Mouse (Mus musculus): Measurements from ENCODE around the gene Peli2. TPM values are rescaled to one million over a fixed set of nuclear protein-coding genes. Genes with fewer than 3 reads are reported as not detected.

Gene Peli2
- polyA plus RNA-seq, 1 experiment from 2014 or later, result 5.9 TPM

GRCm38 (mm10) chr14:48302471-48303186 lies 182.0 kb downstream of the Peli2 start:
- H3K4me1 ChIP-seq (replicated peaks; ENCODE audit: control insufficient read depth, insufficient read depth), result no peaks in the 10 kb centered on the region
- ATAC-seq (ENCODE audit: low FRiP score, low TSS enrichment), result no peak
- H3K4me2 ChIP-seq (replicated peaks; ENCODE audit: low read depth), result no peak overlapping the region
- no peak overlapping the region for H3K4me3 ChIP-seq (ENCODE audit: low read depth, low read length)
- DNase-seq (ENCODE audit: low spot score), result no peak
- TF ChIP-seq CTCF (IDR thresholded peaks at IDR 0.05; ENCODE audit: low read depth) (no peak), EP300 (optimal IDR thresholded peaks at IDR 0.05) (no peak)
- H3K9ac ChIP-seq (ENCODE audit: low read length), result no peak overlapping the region
- no peaks in the 10 kb centered on the region for H3K9me3 ChIP-seq (ENCODE audit: control insufficient read depth, low read length)
- no peaks in the 10 kb centered on the region for H3K27me3 ChIP-seq (ENCODE audit: control insufficient read depth, insufficient read depth, low read length)
- H3K36me3 ChIP-seq (ENCODE audit: control insufficient read depth, insufficient read depth, low read length), result no peaks in the 10 kb centered on the region
- WGBS, result 62% methylated on average over 10 of the region's 10 CpGs
- H3K27ac ChIP-seq (replicated peaks), result no peak overlapping the region

GRCm38 (mm10) chr14:48303235-48303634 lies 182.6 kb downstream of the Peli2 start:
- WGBS, result 29% methylated on average over 6 of the region's 6 CpGs
- no peak for DNase-seq (ENCODE audit: low spot score)
- no peak overlapping the region for H3K27ac ChIP-seq (replicated peaks)

GRCm38 (mm10) chr14:48303841-48304240 lies 183.2 kb downstream of the Peli2 start:
- ATAC-seq (ENCODE audit: low FRiP score, low TSS enrichment) (no peak), DNase-seq (ENCODE audit: low spot score) (no peak)
- WGBS, result 92% methylated on average over 9 of the region's 9 CpGs
- H3K9ac ChIP-seq (ENCODE audit: low read length), result no peak overlapping the region
- H3K4me2 ChIP-seq (replicated peaks; ENCODE audit: low read depth), result no peak overlapping the region
- H3K36me3 ChIP-seq (ENCODE audit: control insufficient read depth, insufficient read depth, low read length), result no peaks in the 10 kb centered on the region
- no peaks in the 10 kb centered on the region for H3K4me1 ChIP-seq (replicated peaks; ENCODE audit: control insufficient read depth, insufficient read depth)
- no peaks in the 10 kb centered on the region for H3K27me3 ChIP-seq (ENCODE audit: control insufficient read depth, insufficient read depth, low read length)
- H3K4me3 ChIP-seq (ENCODE audit: low read depth, low read length), result no peak overlapping the region
- H3K27ac ChIP-seq (replicated peaks), result no peak overlapping the region
- H3K9me3 ChIP-seq (ENCODE audit: control insufficient read depth, low read length), result no peaks in the 10 kb centered on the region
- TF ChIP-seq CTCF (IDR thresholded peaks at IDR 0.05; ENCODE audit: low read depth) (no peak), EP300 (optimal IDR thresholded peaks at IDR 0.05) (no peak)

More at GRCm38 (mm10) chr14:48303235-48303634, 182.6 kb downstream of the Peli2 start:
- Histone ChIP-seq H3K27me3 (ENCODE audit: control insufficient read depth, insufficient read depth, low read length) (no peaks in the 10 kb centered on the region), H3K4me1 (replicated peaks; ENCODE audit: control insufficient read depth, insufficient read depth) (no peaks in the 10 kb centered on the region), H3K4me3 (ENCODE audit: low read depth, low read length) (no peak overlapping the region), H3K36me3 (ENCODE audit: control insufficient read depth, insufficient read depth, low read length) (no peaks in the 10 kb centered on the region), H3K9me3 (ENCODE audit: control insufficient read depth, low read length) (no peaks in the 10 kb centered on the region), H3K9ac (ENCODE audit: low read length) (no peak overlapping the region), H3K4me2 (replicated peaks; ENCODE audit: low read depth) (no peak overlapping the region)
- no peak for ATAC-seq (ENCODE audit: low FRiP score, low TSS enrichment)
- no peak for TF ChIP-seq EP300 (optimal IDR thresholded peaks at IDR 0.05)
- TF ChIP-seq CTCF (IDR thresholded peaks at IDR 0.05; ENCODE audit: low read depth), result no peak

- no peak overlapping the region for H3K27ac ChIP-seq (replicated peaks)
- no peak overlapping the region for H3K9ac ChIP-seq (ENCODE audit: low read length)
- no peaks in the 10 kb centered on the region for H3K4me1 ChIP-seq (replicated peaks; ENCODE audit: control insufficient read depth, insufficient read depth)
- WGBS, result 61% methylated on average over 3 of the region's 3 CpGs
- no peaks in the 10 kb centered on the region for H3K27me3 ChIP-seq (ENCODE audit: control insufficient read depth, insufficient read depth, low read length)
- H3K4me2 ChIP-seq (replicated peaks; ENCODE audit: low read depth), result no peak overlapping the region
- H3K36me3 ChIP-seq (ENCODE audit: control insufficient read depth, insufficient read depth, low read length), result no peaks in the 10 kb centered on the region
- TF ChIP-seq EP300 (optimal IDR thresholded peaks at IDR 0.05) (no peak), CTCF (IDR thresholded peaks at IDR 0.05; ENCODE audit: low read depth) (no peak)
- no peak overlapping the region for H3K4me3 ChIP-seq (ENCODE audit: low read depth, low read length)
- no peaks in the 10 kb centered on the region for H3K9me3 ChIP-seq (ENCODE audit: control insufficient read depth, low read length)
- ATAC-seq (ENCODE audit: low FRiP score, low TSS enrichment), result no peak
- no peak for DNase-seq (ENCODE audit: low spot score)
Measured at GRCm38 (mm10) chr14:48313234-48313633, 192.6 kb downstream of the Peli2 start.

- Histone ChIP-seq H3K27ac (replicated peaks) (no peak overlapping the region), H3K4me1 (replicated peaks; ENCODE audit: control insufficient read depth, insufficient read depth) (no peaks in the 10 kb centered on the region), H3K27me3 (ENCODE audit: control insufficient read depth, insufficient read depth, low read length) (no peaks in the 10 kb centered on the region), H3K36me3 (ENCODE audit: control insufficient read depth, insufficient read depth, low read length) (no peaks in the 10 kb centered on the region), H3K9me3 (ENCODE audit: control insufficient read depth, low read length) (no peaks in the 10 kb centered on the region), H3K9ac (ENCODE audit: low read length) (no peak overlapping the region), H3K4me2 (replicated peaks; ENCODE audit: low read depth) (no peak overlapping the region), H3K4me3 (ENCODE audit: low read depth, low read length) (no peak overlapping the region)
- ATAC-seq (ENCODE audit: low FRiP score, low TSS enrichment) (no peak), DNase-seq (ENCODE audit: low spot score) (no peak)
- TF ChIP-seq EP300 (optimal IDR thresholded peaks at IDR 0.05), result no peak
- no peak for TF ChIP-seq CTCF (IDR thresholded peaks at IDR 0.05; ENCODE audit: low read depth)
- WGBS, result 37% methylated on average over 8 of the region's 8 CpGs
Measured at GRCm38 (mm10) chr14:48316396-48316795, 195.8 kb downstream of the Peli2 start.

GRCm38 (mm10) chr14:48323771-48324459 lies 203.3 kb downstream of the Peli2 start:
- no peaks in the 10 kb centered on the region for H3K9me3 ChIP-seq (ENCODE audit: control insufficient read depth, low read length)
- DNase-seq (ENCODE audit: low spot score) (no peak), ATAC-seq (ENCODE audit: low FRiP score, low TSS enrichment) (no peak)
- no peak overlapping the region for H3K4me3 ChIP-seq (ENCODE audit: low read depth, low read length)
- no peaks in the 10 kb centered on the region for H3K36me3 ChIP-seq (ENCODE audit: control insufficient read depth, insufficient read depth, low read length)
- H3K9ac ChIP-seq (ENCODE audit: low read length), result no peak overlapping the region
- H3K27me3 ChIP-seq (ENCODE audit: control insufficient read depth, insufficient read depth, low read length), result no peaks in the 10 kb centered on the region
- TF ChIP-seq EP300 (optimal IDR thresholded peaks at IDR 0.05) (no peak), CTCF (IDR thresholded peaks at IDR 0.05; ENCODE audit: low read depth) (no peak)
- H3K27ac ChIP-seq (replicated peaks), result no peak overlapping the region
- no peaks in the 10 kb centered on the region for H3K4me1 ChIP-seq (replicated peaks; ENCODE audit: control insufficient read depth, insufficient read depth)
- H3K4me2 ChIP-seq (replicated peaks; ENCODE audit: low read depth), result no peak overlapping the region
- 68% methylated on average over 18 of the region's 18 CpGs for WGBS

Data from stomach, postnatal 0 days (tissue).